Mouse (Mus musculus) mammary gland, adult 2 months (tissue): Measurements from ENCODE around the gene Med12. TPM values are rescaled to one million over a fixed set of nuclear protein-coding genes. Genes with fewer than 3 reads are reported as not detected.

ENCODE experiments used
- polyA plus RNA-seq: library from polyadenylated mRNA; depleted of rRNA; stranded (reverse); fragments of >200 nt; gene quantifications from 2 replicates; pipeline ENCODE4 v1.2.3, GENCODE M21; 2012; ENCODE audit warnings: low replicate concordance; rRNA removed

Gene Med12
- 167 and 203 TPM in 2 replicates for polyA plus RNA-seq

GRCm38 (mm10) chrX:101273875-101274738, at the start of gene Med12:
Gene Med12, plus strand, starts transcription at chrX:101274030.

GRCm38 (mm10) chrX:101253952-101254729, 19.7 kb upstream of the Med12 start, which contains the start of gene Foxo4:
Gene Foxo4, plus strand, starts transcription at chrX:101254528.

DNA sequence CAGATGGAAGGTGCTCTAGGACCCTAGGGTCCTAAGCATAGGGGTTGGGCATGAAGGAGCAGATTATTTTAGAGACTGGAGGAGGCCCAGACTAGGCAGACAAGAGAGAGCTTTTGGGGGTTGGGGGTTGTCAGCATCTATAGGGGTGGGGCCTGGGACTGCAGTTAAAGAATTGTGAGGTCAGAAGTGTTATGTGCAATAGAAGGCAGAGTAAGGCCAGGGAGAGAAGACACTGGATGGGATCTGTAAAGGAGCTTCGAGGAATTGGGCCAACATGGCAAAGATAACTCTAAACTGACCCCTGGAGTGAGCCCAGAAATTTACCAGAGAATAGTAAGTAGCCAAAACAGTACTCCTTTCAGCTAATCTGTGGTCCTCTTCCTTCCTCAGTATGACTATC, 9.9 kb upstream of the Med12 start, which contains the start of gene Gm614:
Gene Gm614, minus strand, starts transcription at position 101 of the 400 bp plus-strand sequence.

GRCm38 (mm10) chrX:101268025-101268754, 5.6 kb upstream of the Med12 start, which contains the start of gene Il2rg:
Gene Il2rg, minus strand, starts transcription at chrX:101268255.

DNA sequence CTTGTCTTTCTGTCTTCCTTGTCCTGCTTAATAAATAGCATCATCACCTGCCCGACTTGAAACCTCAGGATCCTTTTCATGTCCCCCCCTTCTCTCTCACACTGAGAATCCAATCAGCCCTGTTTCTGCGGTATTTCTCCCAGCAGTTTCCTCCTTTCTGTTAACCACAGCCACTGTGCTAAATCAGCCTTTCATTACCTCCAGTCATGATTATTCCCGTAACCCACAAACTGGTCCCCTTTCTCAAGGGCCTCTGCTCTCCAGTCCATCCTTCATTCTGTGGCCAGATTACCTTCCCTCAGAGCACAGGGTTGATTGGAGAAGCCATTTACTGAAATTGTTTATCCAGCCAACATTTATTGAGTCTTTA, 5.1 kb upstream of the Med12 start, which contains the start of gene Gm20489:
Gene Gm20489, minus strand, starts transcription at position 269 of the 370 bp plus-strand sequence.

GRCm38 (mm10) chrX:101299055-101299454, 25.2 kb downstream of the Med12 start, which contains the start of gene Nlgn3:
Gene Nlgn3, plus strand, starts transcription at chrX:101299168.

Other genes with a start within 250 kb of the Med12 start
- gene Tex11, start 214.4 kb upstream of the Med12 start, polyA plus RNA-seq = not detected in 2 replicates
- 0.26 and 2.9 TPM in 2 replicates for gene Slc7a3, start 188.0 kb upstream of the Med12 start, polyA plus RNA-seq
- gene Snx12, start 51.5 kb upstream of the Med12 start, polyA plus RNA-seq = 12.8 and 18.6 TPM in 2 replicates
- 39.2 and 67.8 TPM in 2 replicates for gene Foxo4, start 19.5 kb upstream of the Med12 start, polyA plus RNA-seq
- gene Gm614, start 10.0 kb upstream of the Med12 start, polyA plus RNA-seq = 0.60 and 1.3 TPM in 2 replicates
- 114 and 164 TPM in 2 replicates for gene Il2rg, start 5.8 kb upstream of the Med12 start, polyA plus RNA-seq
- not detected in 2 replicates for gene Gm20489, start 5.0 kb upstream of the Med12 start, polyA plus RNA-seq
- 0.06 and 0.33 TPM in 2 replicates for gene Nlgn3, start 25.1 kb downstream of the Med12 start, polyA plus RNA-seq
- 1.7 and 8.1 TPM in 2 replicates for gene Gjb1, start 102.3 kb downstream of the Med12 start, polyA plus RNA-seq
- 20.8 and 37.8 TPM in 2 replicates for gene Zmym3, start 146.8 kb downstream of the Med12 start, polyA plus RNA-seq
- 62.6 and 80.9 TPM in 2 replicates for gene Nono, start 155.3 kb downstream of the Med12 start, polyA plus RNA-seq
- gene Itgb1bp2, start 175.1 kb downstream of the Med12 start, polyA plus RNA-seq = 0.13 and 47.8 TPM in 2 replicates